Mouse (Mus musculus) E14TG2a.4 (cell line): Measurements from ENCODE around the gene Slc25a54.

ENCODE experiments used
- CTCF ChIP-seq: conservative IDR thresholded peaks from 2 replicates; pipeline ENCODE4 v1.5.1; 2014; ENCODE audit warnings: low read length
- NANOG ChIP-seq: IDR thresholded peaks from 2 replicates; pipeline ENCODE4 v1.6.1; 2014; ENCODE audit warnings: borderline replicate concordance, low read length, mixed read lengths
- POU5F1 ChIP-seq: IDR thresholded peaks from 2 replicates; pipeline ENCODE4 v1.6.1; 2014; ENCODE audit warnings: low read length, borderline replicate concordance

DNA sequence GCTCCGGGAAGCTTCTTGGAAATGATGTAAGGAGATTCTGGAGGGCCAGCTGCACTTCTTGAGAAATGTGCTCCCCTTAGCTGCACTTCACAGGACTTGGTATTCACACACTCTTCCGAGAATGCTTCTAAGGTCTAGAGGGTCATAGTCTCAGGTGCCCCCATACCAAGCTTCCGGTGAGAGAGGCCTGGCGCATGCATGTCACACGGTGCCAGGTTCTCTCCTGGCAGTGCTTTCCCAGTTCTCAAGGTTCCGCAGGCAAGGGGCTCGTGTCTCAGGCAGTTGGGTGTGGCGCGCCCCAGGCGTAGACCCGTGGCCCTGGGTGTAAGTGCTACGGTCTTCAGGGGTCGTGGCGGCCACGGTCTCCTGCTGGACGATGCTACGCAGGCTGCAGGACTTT lies at the start of gene Slc25a54:
- TF ChIP-seq CTCF = no peak
- no peak for TF ChIP-seq POU5F1
- no peak for TF ChIP-seq NANOG
